Mouse (Mus musculus) left cerebral cortex, adult 11 months (tissue): ENCODE data around the gene Banf2.

Experiments
- DNase-seq: peaks from one replicate; pipeline ENCODE4 v3.0.0; 2022; ENCODE audit warnings: low spot score

The Banf2 gene

DNA sequence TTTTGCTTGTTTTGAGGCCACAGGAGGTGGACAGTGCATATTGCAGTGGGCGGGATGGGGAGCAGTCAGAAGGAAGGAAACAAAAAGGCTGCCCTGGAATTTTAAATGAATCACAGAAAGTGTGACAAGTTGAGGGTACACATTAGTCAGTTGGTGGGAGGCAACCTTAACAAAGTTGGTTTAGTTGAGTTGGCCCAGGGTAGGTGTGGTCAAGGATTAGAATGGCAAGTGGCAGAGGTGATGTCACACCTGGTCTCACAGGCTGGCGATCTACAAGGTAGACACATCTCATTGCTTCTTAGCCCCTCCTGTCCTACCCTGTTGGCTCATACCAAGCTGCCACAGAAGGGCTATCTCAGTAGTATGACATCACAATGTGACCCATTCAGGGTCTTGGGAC is at the start of gene Banf2:
TSS of gene Banf2 (plus strand) at position 396 of the 400 bp plus-strand sequence.
- DNase-seq: no peak

DNA sequence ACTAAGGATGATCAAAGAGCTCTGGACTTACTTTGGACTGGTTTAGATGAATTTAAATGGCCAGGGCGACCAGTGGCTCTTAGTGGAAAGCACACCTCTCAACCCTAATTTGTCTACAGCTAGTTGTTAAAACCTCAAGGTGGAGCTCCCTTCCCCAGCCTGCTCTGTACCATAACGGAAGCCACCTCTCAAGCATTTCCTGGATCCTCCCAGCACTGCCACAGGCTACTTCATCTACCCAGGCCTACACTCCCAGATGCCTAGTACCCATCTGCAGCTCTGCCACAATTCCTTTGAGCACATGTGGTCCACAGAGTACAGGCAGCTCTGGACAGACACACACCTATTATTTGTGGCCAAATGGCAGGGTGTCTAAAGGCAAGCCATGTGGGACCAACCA is 49.4 kb upstream of the Banf2 start:
- DNase-seq: no peak

DNA sequence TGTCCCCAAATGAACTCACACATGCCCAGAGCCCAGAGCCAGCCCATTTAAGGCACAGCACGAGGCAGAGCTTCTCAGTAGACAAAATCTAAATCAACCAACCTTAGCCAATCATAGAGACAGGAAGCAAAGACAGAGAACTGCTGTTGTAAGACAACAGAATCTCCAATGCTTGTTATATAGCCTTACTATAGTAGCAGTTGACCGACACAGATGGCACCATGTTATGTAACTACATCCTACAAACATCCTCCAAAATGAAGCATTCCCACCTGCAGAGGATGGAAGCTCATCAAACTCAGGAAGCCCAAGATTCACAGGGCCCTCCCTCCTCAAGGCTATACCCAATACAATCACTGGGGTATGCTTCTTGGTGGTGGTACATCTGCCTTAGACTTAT is 45.4 kb upstream of the Banf2 start:
- no peak for DNase-seq

- no peak for DNase-seq
These were observed 44.8 kb upstream of the Banf2 start for GRCm38 (mm10) chr2:143988016-143988415.

DNA sequence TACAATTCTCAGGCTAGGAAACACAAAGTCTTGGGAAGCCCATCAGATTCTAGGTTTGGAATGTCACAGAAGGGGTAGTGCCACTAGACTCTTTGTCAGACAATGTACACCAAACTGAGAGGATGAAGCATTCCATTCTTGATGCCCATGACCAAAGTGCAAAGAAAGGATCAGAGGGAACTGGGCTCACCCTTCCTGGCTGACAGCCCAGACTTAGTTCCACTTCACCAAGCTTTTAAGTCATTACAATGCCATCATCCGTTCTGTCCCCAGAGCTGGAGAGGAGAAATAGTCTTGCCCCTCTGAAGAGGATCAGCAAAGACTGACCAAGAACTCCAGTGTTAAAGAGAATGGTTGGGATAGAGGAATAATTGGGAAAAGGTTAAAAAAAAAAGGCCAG is 41.9 kb upstream of the Banf2 start:
- no peak for DNase-seq

- no peak for DNase-seq
These were observed 40.7 kb upstream of the Banf2 start for GRCm38 (mm10) chr2:143991964-143992672.

DNA sequence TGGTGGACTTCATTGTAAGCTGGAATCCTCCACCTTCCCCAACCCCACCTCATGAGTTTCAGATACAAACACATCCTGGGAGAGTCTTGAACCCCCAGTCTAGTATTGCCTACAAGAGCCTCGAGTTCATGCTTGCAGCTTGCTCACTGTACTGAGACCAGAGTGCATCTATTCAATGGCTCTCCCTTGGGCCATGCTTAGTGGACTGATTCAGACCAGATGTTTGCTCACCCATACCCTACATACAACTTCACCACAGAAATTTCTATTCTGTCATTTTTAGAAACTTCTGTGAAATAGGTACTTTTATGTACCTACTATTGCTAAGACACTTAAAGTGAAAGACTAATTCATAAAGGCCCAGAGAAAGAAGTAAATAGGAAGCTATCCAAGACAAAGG is 39.9 kb upstream of the Banf2 start:
- no peak for DNase-seq

DNA sequence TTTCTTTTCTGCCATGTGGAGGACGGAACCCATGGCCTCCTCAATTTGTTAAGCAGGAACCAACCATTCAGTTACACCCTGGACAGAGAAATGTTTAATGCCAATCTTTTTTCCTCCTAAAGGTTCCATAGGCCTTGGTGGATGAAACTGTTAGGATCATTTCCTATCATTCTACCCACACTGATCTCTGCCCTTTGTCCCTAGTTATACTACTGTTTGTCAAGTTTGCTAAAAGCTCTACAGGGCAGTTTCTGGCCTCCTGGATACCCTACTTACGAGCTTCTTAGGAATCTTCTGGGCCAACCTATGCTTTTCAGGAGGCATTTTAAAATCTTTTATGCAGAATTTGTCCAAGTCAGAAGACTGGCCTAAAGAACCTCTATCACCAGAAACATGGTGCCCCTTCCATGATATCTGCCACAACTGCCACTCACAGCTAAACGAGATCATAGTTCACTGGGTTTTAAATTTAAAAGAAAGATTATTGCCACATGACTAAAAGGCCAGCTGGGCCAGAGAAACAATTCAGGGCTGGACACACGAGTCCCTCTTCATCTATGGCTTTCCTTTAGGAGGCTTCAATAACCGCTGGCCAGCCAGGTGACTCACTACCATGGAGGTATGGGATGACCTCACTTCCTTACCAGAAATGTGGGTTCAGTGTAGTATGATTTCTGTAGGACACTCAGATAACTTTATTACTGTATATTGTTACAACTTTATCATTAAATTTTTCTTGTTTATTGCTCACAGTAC is 30.5 kb upstream of the Banf2 start:
- no peak for DNase-seq

DNA sequence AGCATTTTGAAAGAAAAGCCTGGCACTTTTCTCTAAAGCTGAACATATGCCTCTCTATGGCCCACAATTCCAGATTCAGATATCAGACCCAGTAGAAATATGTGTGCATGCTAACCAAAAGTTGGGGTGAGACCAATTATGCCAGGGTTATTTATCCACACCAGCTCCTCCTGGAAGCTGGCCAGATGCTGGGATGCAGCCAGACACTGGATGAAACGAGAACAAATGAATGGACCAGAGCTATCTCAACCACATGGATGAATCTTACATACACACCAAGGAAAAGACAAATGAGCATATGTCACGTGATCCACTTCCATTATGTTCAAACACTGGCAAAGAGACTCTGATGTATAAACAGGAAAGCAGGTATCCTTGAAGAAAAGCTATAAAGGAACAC is 29.3 kb upstream of the Banf2 start:
- DNase-seq: no peak

- no peak for DNase-seq
These were observed 27.5 kb upstream of the Banf2 start for GRCm38 (mm10) chr2:144005166-144005955.

DNA sequence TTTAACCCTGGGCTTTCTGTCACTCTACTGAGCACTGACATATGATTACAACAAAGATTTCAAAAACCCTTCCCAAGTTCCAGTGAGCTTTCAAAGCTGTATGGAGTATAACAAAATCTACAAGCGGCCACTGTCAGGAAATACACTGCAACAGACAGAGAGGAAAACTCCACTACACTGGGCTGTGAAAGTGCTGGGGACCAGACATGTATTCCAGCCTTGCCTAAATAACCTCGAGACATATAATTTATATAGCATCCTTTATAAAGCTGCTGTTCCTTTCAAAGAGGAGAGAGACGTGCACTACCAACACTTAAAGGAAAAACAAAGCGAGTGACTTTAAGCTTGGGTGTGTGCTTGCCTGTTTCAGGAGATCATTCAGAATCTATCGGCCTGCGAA is 26.2 kb upstream of the Banf2 start:
- DNase-seq: no peak

DNA sequence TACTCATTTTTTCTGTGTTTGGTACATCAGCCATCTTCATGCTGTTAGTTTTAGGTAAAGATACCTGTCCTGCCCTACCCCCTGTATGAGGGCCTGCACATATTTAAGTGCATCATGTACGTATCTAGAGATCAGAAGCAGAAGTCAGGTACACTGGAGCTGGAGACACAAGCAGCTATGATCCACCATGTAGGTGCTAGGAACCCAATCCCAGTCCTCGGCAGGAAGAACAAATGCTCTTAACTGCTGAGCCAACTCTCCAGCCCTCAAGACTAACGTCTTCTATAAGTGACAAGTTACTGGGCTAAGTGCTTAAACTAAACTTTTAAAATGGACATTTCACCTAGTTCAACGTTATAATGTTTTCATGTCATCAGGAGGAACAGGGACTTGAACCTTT is 25.6 kb upstream of the Banf2 start:
- DNase-seq: no peak

- DNase-seq: no peak
These were observed 23.8 kb upstream of the Banf2 start for GRCm38 (mm10) chr2:144009081-144009480.

GRCm38 (mm10) chr2:144009551-144010281 is 23.1 kb upstream of the Banf2 start:
- peak; percentile 42 for DNase-seq

- DNase-seq: peak; percentile 57
These were observed 22.4 kb upstream of the Banf2 start for GRCm38 (mm10) chr2:144010282-144011044.

- peak; percentile 99 for DNase-seq
These were observed 21.7 kb upstream of the Banf2 start, which contains the start of gene Rrbp1 for GRCm38 (mm10) chr2:144011080-144011551. Rrbp1 (minus strand) TSS chr2:144011263.

DNA sequence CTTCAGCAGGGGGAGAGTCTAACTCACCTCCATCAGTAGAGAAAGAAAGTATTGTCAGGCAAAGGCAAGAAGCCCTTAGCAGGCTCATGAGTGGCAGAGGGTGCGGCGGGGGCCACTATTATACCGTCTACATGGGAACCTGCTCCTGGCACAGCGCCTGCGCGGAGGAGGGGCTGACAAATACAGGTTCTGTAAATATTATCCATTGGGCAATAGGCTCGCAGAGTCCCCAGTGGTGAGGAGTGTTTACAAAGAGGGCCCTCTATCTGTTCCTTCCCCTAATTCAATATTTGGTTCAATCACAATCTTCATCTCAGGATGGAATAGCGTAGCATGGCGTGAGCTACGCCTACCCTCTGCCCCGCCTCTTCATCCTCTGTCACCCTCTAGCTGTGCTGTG is 18.8 kb upstream of the Banf2 start:
- DNase-seq: no peak

DNA sequence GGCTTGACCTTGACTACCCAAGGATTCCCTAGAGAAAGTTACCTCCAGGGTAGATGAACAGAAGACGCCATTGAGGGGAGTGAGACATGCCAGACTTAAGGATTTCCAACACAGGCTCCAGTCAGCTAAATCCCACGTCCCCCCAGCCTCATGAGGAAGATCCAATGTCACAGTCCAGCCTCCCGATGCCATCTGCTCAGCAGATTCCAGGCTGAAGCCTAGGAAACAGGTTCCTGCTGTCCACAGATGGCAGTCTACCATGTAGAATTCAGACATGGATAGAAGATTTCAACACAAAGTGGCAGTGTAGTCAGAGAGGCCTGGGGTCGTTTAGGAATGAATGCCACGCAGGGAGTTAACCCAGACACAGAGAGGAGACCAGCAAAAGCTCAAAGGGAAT is 18.4 kb upstream of the Banf2 start:
- no peak for DNase-seq

DNA sequence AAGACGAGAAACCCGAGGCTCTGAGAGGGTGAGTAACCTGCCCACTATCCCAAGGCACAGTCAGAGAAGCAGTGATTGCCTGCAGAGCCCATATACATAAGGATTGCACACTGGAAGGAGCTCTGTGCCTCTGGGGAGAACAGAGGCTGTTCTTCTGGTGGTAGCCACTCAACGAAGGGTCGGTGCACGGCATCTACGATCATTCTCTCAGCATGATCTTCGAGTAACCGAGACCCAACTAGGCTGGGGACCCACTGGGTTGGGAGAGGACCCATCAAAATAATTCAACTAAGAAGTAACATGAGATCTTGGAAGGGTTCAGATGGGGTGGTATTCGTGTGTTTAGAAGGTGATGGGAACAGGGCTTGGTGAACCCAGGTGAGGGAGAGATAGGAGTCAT is 17.0 kb upstream of the Banf2 start:
- DNase-seq: no peak

DNA sequence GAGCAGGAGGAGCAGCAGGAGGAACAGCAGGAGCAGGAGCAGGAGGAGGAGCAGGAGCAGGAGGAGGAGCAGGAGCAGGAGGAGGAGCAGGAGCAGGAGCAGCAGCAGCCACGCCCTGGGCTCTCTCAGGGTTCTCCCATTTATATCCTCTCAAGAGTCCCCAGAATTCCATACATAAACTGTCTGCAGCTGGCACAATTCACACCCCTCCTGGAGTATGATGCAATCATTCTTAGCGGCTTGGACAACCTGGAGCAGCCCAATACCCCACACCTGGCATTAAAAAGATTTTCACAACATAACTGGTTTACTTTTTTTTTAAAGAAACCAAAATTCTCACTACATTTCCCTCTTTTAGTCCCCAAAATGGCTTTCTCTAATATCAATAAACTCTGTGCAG is 12.9 kb upstream of the Banf2 start:
- DNase-seq: no peak

DNA sequence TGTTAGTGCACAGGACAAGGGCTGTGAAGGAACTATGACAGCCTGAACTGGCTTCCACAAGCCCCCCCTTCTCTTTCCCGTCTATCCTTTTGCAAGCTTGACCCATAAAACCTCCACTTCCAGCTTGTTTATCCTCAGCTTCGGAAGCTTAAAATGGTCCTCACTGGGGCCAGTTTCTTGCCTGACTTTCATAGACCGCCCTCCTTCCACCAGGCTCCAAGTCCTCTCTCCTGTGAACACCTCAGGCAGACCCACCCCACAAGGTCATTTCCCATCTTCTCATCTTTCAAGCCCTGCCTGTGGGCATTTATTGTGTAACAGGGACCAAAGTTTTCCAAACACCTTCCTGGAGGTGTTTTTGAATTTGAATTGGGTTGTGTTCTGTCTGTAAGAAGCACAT is 10.4 kb upstream of the Banf2 start:
- DNase-seq: no peak
